In genomic region chr15:80092599-80092998, GRCm38 (mm10) we compare ENCODE assay signal across 8 mouse cellular contexts. TPM values are rescaled to one million over a fixed set of nuclear protein-coding genes. Genes with fewer than 3 reads are reported as not detected.
DNase-seq lines count a peak whose midpoint lies in the region; ATAC-seq lines count a peak whose summit lies in the region.

No protein-coding gene starts in this region.

- no peak for DNase-seq in heart, postnatal 4 days
- peak; percentile 91 for DNase-seq in Muller cell, postnatal 12 days (ENCODE audit: inconsistent ontology term)
- DNase-seq in mesoderm, embryonic 11.5 days (ENCODE audit: low read depth, low spot score): peak; percentile 13
- DNase-seq in urinary bladder, adult 2 months (ENCODE audit: low spot score): no peak
- no peak for DNase-seq in layer of hippocampus, postnatal 36 days

- H3K27me3 ChIP-seq in heart, embryonic 15.5 days: peaks cover 31% of the 10 kb centered on the region
- peaks cover 40% of the 10 kb centered on the region for H3K27me3 ChIP-seq in embryonic facial prominence, embryonic 15.5 days

- no peak overlapping the region for H3K4me3 ChIP-seq in heart, embryonic 15.5 days
- peak overlapping the region; percentile 59; the same call in 1 of the 2 replicates for H3K4me3 ChIP-seq in embryonic facial prominence, embryonic 15.5 days (replicated peaks)

- H3K36me3 ChIP-seq in heart, embryonic 15.5 days: no peaks in the 10 kb centered on the region
- H3K36me3 ChIP-seq in embryonic facial prominence, embryonic 15.5 days: no peaks in the 10 kb centered on the region

- H3K4me2 ChIP-seq in heart, embryonic 15.5 days: peak overlapping the region; percentile 97
- no peak overlapping the region for H3K4me2 ChIP-seq in embryonic facial prominence, embryonic 15.5 days (replicated peaks)

- WGBS in heart, embryonic 15.5 days: 31% methylated on average over 8 of the region's 8 CpGs
- 22% methylated on average over 8 of the region's 8 CpGs for WGBS in embryonic facial prominence, embryonic 15.5 days

- H3K4me1 ChIP-seq in heart, embryonic 15.5 days (replicated peaks): peaks cover 30% of the 10 kb centered on the region
- peaks cover 34% of the 10 kb centered on the region for H3K4me1 ChIP-seq in embryonic facial prominence, embryonic 15.5 days

- ATAC-seq in heart, embryonic 15.5 days (replicated peaks; ENCODE audit: insufficient number of reproducible peaks, insufficient read depth, low FRiP score, low read depth): no peak
- no peak for ATAC-seq in embryonic facial prominence, embryonic 15.5 days (ENCODE audit: insufficient number of reproducible peaks, low FRiP score, low TSS enrichment, low read depth)
- no peak for ATAC-seq in erythroblast, adult 5-6 weeks (replicated peaks; ENCODE audit: low FRiP score, poor library complexity, severe bottlenecking)

- no peaks in the 10 kb centered on the region for H3K9me3 ChIP-seq in heart, embryonic 15.5 days (replicated peaks)
- no peaks in the 10 kb centered on the region for H3K9me3 ChIP-seq in embryonic facial prominence, embryonic 15.5 days (replicated peaks)

- no peak overlapping the region for H3K27ac ChIP-seq in heart, embryonic 15.5 days
- H3K27ac ChIP-seq in embryonic facial prominence, embryonic 15.5 days (replicated peaks): no peak overlapping the region

- H3K9ac ChIP-seq in heart, embryonic 15.5 days: no peak overlapping the region
- no peak overlapping the region for H3K9ac ChIP-seq in embryonic facial prominence, embryonic 15.5 days

RNA-seq across cellular contexts. Expression of gene Rpl3, which starts 0.9 kb away (rescaled TPM):
- 565 and 609 TPM in 2 replicates for polyA plus RNA-seq in heart, embryonic 15.5 days (2015; fragmentation: Nextera tagmentation; extraction: Ambion mirVana)
- total RNA-seq in heart, postnatal 4 days (2021): 100 to 1,000 TPM; 591 to 607 TPM
- 1,004 and 1,072 TPM in 2 replicates for polyA plus RNA-seq in embryonic facial prominence, embryonic 15.5 days (2015; fragmentation: Nextera tagmentation; extraction: Ambion mirVana)
- 1,075 and 1,270 TPM in 2 replicates for polyA plus RNA-seq in urinary bladder, adult 2 months (2012; rRNA removed)
- total RNA-seq in layer of hippocampus, postnatal 36 days (2021): 100 to 1,000 TPM; 497 to 547 TPM
- total RNA-seq in erythroblast, adult 5-6 weeks (2015; ENCODE audit: low replicate concordance): 449 and 474 TPM in 2 replicates
- 532 and 676 TPM in 2 replicates for total RNA-seq in erythroblast, adult 5-6 weeks (2017; ENCODE audit: low replicate concordance)

RNA-seq across cellular contexts. Expression of gene Syngr1, which starts 1.5 kb away (rescaled TPM):
- 38.0 and 42.9 TPM in 2 replicates for polyA plus RNA-seq in heart, embryonic 15.5 days (2015; fragmentation: Nextera tagmentation; extraction: Ambion mirVana)
- total RNA-seq in heart, postnatal 4 days (2021): 10 to 100 TPM; 73.4 to 86.0 TPM
- polyA plus RNA-seq in embryonic facial prominence, embryonic 15.5 days (2015; fragmentation: Nextera tagmentation; extraction: Ambion mirVana): 13.5 and 13.7 TPM in 2 replicates
- 54.2 and 62.1 TPM in 2 replicates for polyA plus RNA-seq in urinary bladder, adult 2 months (2012; rRNA removed)
- 100 to 1,000 TPM; 341 to 377 TPM for total RNA-seq in layer of hippocampus, postnatal 36 days (2021)
- 5.8 and 8.6 TPM in 2 replicates for total RNA-seq in erythroblast, adult 5-6 weeks (2015; ENCODE audit: low replicate concordance)
- 6.0 and 7.1 TPM in 2 replicates for total RNA-seq in erythroblast, adult 5-6 weeks (2017; ENCODE audit: low replicate concordance)

RNA-seq across cellular contexts. Expression of gene Tab1, which starts 40.3 kb away (rescaled TPM):
- polyA plus RNA-seq in heart, embryonic 15.5 days (2015; fragmentation: Nextera tagmentation; extraction: Ambion mirVana): 25.0 and 33.6 TPM in 2 replicates
- total RNA-seq in heart, postnatal 4 days (2021): 10 to 100 TPM; 36.5 to 37.0 TPM
- polyA plus RNA-seq in embryonic facial prominence, embryonic 15.5 days (2015; fragmentation: Nextera tagmentation; extraction: Ambion mirVana): 38.2 and 38.7 TPM in 2 replicates
- polyA plus RNA-seq in urinary bladder, adult 2 months (2012; rRNA removed): 33.5 and 36.7 TPM in 2 replicates
- total RNA-seq in layer of hippocampus, postnatal 36 days (2021): 10 to 100 TPM; 23.9 to 24.0 TPM
- 0.58 and 10.9 TPM in 2 replicates for total RNA-seq in erythroblast, adult 5-6 weeks (2015; ENCODE audit: low replicate concordance)
- total RNA-seq in erythroblast, adult 5-6 weeks (2017; ENCODE audit: low replicate concordance): 6.5 and 13.5 TPM in 2 replicates

Comparison
In these comparisons a context has a peak if more than half of its experiments do, and no peak if none do; other contexts are left out.
1. DNase-seq: peak in Muller cell, postnatal 12 days (single experiment) and mesoderm, embryonic 11.5 days (single experiment); none in heart, postnatal 4 days (single experiment), urinary bladder, adult 2 months (single experiment) and layer of hippocampus, postnatal 36 days (0 of 2).
2. RNA of gene Syngr1, which starts 1.5 kb away (total RNA-seq): 341 to 377 TPM in layer of hippocampus, postnatal 36 days and 73.4 to 86.0 TPM in heart, postnatal 4 days; 5.8 to 8.6 TPM in erythroblast, adult 5-6 weeks; every median in the first group is over 4 times any median in the second.